Mouse (Mus musculus) cerebellum, postnatal 10 days (tissue): ENCODE results near the gene Spata18.

Experiments used
- DNase-seq, 2 experiments: peaks; one replicate each; pipeline ENCODE4 v3.0.0; 2021; ENCODE audit warnings: mixed read lengths in 2 of 2

The Spata18 gene

GRCm38 (mm10) chr5:73651061-73651854 lies at the start of gene Spata18:
Gene Spata18, plus strand, starts transcription at chr5:73651379.
- DNase-seq = peak; percentile 44 to 59

- DNase-seq = no peak
Measured at GRCm38 (mm10) chr5:73602865-73603264, 48.3 kb upstream of the Spata18 start.

- no peak for DNase-seq
Measured at GRCm38 (mm10) chr5:73604542-73604941, 46.6 kb upstream of the Spata18 start.

- no peak for DNase-seq
Measured at GRCm38 (mm10) chr5:73604964-73605363, 46.2 kb upstream of the Spata18 start.

GRCm38 (mm10) chr5:73611071-73611470 lies 40.1 kb upstream of the Spata18 start:
- no peak for DNase-seq

- DNase-seq = peak; percentile 68 to 70
Measured at GRCm38 (mm10) chr5:73613296-73613695, 37.9 kb upstream of the Spata18 start.

GRCm38 (mm10) chr5:73615211-73615610 lies 36.0 kb upstream of the Spata18 start:
- no peak for DNase-seq

- no peak for DNase-seq
Measured at GRCm38 (mm10) chr5:73618969-73619368, 32.2 kb upstream of the Spata18 start.

GRCm38 (mm10) chr5:73625505-73625904 lies 25.7 kb upstream of the Spata18 start:
- no peak for DNase-seq

- no peak for DNase-seq
Measured at GRCm38 (mm10) chr5:73626842-73627241, 24.3 kb upstream of the Spata18 start.

GRCm38 (mm10) chr5:73627559-73627958 lies 23.6 kb upstream of the Spata18 start:
- no peak for DNase-seq

GRCm38 (mm10) chr5:73627991-73628390 lies 23.2 kb upstream of the Spata18 start:
- DNase-seq = no peak

GRCm38 (mm10) chr5:73630141-73630540 lies 21.0 kb upstream of the Spata18 start:
- DNase-seq = no peak

- no peak for DNase-seq
Measured at GRCm38 (mm10) chr5:73631001-73631558, 20.1 kb upstream of the Spata18 start.

GRCm38 (mm10) chr5:73632291-73632690 lies 18.9 kb upstream of the Spata18 start, which contains the start of gene Lrrc66:
Gene Lrrc66, minus strand, starts transcription at chr5:73632526.
- no peak for DNase-seq

GRCm38 (mm10) chr5:73633141-73633540 lies 18.0 kb upstream of the Spata18 start:
- peak; percentile 92 to 95 for DNase-seq

GRCm38 (mm10) chr5:73637337-73638107 lies 13.7 kb upstream of the Spata18 start:
- DNase-seq = peak in 1 of 2 experiments; percentile 69

- no peak for DNase-seq
Measured at GRCm38 (mm10) chr5:73641058-73641457, 10.1 kb upstream of the Spata18 start.

- peak; percentile 53 to 66 for DNase-seq
Measured at GRCm38 (mm10) chr5:73642091-73642490, 9.1 kb upstream of the Spata18 start.

- DNase-seq = peak; percentile 92 to 95
Measured at GRCm38 (mm10) chr5:73647261-73647900, 3.8 kb upstream of the Spata18 start, which contains the start of gene Sgcb. Gene Sgcb, minus strand, starts transcription at chr5:73647790.

GRCm38 (mm10) chr5:73650365-73650964 lies 714 bp upstream of the Spata18 start:
- DNase-seq = peak; percentile 23 to 39

GRCm38 (mm10) chr5:73651855-73652201 lies 649 bp downstream of the Spata18 start:
- no peak for DNase-seq

GRCm38 (mm10) chr5:73666695-73667094 lies 15.5 kb downstream of the Spata18 start:
- DNase-seq = no peak
